Mouse (Mus musculus) G1E (cell line): ENCODE measurements around the gene Vmn1r86.

Source experiments
- CTCF ChIP-seq: IDR thresholded peaks from 2 replicates; pipeline ENCODE4 v1.5.1; 2012; ENCODE audit warnings: low read depth, low read length, inconsistent platforms, mixed read lengths
- GATA1 ChIP-seq: IDR thresholded peaks from 2 replicates; pipeline ENCODE4 v1.6.1; 2012; ENCODE audit warnings: borderline replicate concordance, low read length, inconsistent platforms, mixed read lengths
- GATA2 ChIP-seq: IDR thresholded peaks from 2 replicates; pipeline ENCODE4 v1.6.1; 2012; ENCODE audit warnings: low read depth, low read length, inconsistent platforms, borderline replicate concordance
- POLR2AphosphoS5 ChIP-seq: IDR thresholded peaks from 2 replicates; pipeline ENCODE4 v1.6.1; 2012; ENCODE audit warnings: low read depth, low read length, inconsistent platforms; ENCODE audit not compliant: insufficient replicate concordance

- TF ChIP-seq CTCF (no peak), GATA2 (no peak), GATA1 (no peak), POLR2AphosphoS5 (no peak)
These were observed 24.6 kb downstream of the Vmn1r86 start, which contains the start of gene Vmn1r85 for GRCm38 (mm10) chr7:13095073-13095472.
